Mouse (Mus musculus) left cerebral cortex, adult 8-10 months (tissue): ENCODE results near the gene Glcci1. TPM values are rescaled to one million over a fixed set of nuclear protein-coding genes. Genes with fewer than 3 reads are reported as not detected.

Experiments
- DNase-seq, 2 experiments: peaks; one replicate each; pipeline ENCODE4 v3.0.0; 2022; ENCODE audit warnings: low spot score in 2 of 2
- total RNA-seq, 4 experiments: library from RNA; stranded (reverse); gene quantifications; 2 replicates each; pipeline ENCODE4 v1.2.4; 2022

Gene Glcci1
- total RNA-seq, 4 experiments from 2014 or later: 157 to 192 (median 173) TPM

DNA sequence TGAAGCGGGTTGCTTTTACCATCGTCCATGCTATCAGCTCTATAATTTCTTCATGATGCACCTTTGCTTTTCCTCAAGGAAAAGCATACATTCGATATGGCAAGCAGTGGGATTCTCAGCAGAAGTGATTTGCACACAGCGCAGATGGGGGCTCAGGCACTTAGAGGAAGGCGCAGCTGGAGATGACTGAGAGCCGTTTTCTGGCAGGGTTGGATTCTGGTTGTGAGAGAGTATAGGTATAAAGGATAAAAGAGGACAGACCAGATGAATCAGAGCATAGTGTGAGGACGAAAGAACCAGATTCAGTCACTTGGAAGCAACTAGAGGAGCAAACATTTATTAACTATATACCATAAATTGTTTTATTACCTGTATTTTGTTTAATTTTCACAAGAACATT is 36.4 kb downstream of the Glcci1 start:
- no peak for DNase-seq

GRCm38 (mm10) chr6:8551155-8551554 is 41.8 kb downstream of the Glcci1 start:
- DNase-seq: no peak

- DNase-seq: no peak
Observed at GRCm38 (mm10) chr6:8556849-8557571, 47.6 kb downstream of the Glcci1 start.

DNA sequence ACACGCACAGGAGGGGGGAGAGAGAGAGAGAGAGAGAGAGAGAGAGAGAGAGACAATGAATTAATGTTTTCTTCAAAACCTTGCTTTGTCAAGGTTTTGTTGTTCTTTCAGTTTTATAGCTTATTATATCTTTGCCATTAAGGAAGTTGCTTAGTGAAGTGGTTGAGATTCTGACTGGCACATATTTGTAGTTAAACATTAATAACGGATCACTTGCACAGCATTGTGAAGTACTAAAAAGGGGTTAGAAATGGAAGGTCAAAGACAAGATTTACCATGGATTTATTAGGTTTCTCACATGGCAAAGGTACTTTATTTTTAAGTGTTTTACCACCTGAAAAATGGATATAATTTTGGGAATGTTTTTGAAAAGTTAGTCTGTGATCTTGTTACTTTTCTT is 51.3 kb downstream of the Glcci1 start:
- no peak for DNase-seq

GRCm38 (mm10) chr6:8582377-8582776 is 73.0 kb downstream of the Glcci1 start:
- DNase-seq: peak in 1 of 2 experiments; percentile 17

DNA sequence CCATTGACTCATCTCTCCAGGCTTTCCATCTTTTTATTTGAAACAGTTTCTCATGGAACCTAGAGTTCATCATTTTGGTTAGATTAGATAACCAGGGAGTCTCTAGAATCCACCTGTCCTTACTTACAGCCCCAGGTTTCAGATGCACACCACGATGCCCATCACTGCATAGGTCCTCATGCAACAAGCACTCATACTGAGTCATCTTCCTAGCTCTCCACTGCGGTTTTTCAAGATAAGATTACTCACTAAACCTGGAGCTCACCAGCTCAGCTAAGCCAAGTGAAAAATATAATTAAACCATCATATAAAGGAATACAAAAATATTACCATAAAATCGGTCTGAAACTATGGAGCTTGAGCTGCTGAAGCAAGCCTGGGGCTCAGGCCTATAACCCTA is 74.5 kb downstream of the Glcci1 start:
- DNase-seq: no peak

- no peak for DNase-seq
Observed at GRCm38 (mm10) chr6:8591665-8592064, 82.3 kb downstream of the Glcci1 start.

GRCm38 (mm10) chr6:8617369-8617768 is 108.0 kb downstream of the Glcci1 start:
- no peak for DNase-seq

GRCm38 (mm10) chr6:8619582-8620350 is 110.4 kb downstream of the Glcci1 start:
- DNase-seq: no peak

DNA sequence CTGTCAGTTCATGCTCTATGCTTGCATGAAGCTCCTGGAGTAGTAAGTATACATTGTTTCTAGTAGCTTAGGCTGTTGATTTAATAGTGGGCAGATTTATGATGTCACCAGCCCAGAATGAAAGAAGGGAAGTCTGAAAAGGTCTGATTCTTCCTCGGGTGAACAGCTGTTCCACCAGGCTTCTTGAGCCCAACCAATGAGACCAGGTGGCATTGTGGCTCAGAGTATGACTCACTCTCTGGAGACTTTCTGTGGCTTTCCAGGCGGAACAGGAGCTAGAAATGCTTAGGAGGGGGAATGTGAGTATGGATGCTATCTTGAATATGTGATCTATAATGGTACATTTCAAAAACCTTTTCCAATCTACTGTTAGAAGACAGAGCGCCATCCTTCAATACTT is 113.6 kb downstream of the Glcci1 start:
- peak in 1 of 2 experiments; percentile 35 for DNase-seq

DNA sequence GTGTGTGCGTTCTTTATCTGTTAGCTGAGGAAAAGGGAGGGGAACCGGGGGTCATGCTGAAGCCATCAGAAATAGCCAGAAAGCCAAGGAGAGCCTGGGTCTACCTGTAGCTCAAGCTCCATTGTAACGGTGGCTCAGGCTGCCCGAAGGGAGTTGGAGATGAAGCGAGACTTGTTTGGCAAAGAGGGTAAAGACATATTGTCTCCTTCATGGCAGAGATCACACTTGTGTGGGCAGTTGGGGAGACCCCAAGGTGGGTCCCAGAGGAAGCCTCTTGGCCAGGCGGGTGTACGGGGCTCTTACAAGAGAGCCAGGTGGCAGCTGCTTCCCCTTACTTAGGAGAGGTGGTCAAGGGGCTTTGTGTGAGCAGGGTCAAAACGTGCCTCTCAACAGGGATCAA is 118.8 kb downstream of the Glcci1 start:
- no peak for DNase-seq

- no peak for DNase-seq
Observed at GRCm38 (mm10) chr6:8628715-8629267, 119.4 kb downstream of the Glcci1 start.

GRCm38 (mm10) chr6:8630531-8630930 is 121.1 kb downstream of the Glcci1 start:
- DNase-seq: no peak

DNA sequence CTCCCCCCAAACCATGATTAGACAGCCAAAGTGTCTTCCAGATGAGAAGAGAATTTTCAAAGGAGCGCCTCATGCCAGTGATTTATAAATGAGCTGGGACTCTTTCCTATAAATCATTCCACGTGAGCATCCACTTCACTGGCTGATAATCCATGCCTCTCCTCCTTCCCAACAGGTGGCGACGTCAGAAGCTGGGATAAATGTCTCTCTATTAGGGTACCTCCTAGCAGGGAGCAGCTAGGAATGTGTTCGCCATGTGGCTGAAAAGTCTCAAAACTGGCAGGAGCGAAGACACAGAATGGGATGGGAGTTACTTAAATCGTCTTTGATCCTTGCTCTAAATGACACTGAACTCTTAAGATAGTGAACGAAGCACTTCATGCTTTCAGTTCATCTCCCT is 122.0 kb downstream of the Glcci1 start:
- no peak for DNase-seq

DNA sequence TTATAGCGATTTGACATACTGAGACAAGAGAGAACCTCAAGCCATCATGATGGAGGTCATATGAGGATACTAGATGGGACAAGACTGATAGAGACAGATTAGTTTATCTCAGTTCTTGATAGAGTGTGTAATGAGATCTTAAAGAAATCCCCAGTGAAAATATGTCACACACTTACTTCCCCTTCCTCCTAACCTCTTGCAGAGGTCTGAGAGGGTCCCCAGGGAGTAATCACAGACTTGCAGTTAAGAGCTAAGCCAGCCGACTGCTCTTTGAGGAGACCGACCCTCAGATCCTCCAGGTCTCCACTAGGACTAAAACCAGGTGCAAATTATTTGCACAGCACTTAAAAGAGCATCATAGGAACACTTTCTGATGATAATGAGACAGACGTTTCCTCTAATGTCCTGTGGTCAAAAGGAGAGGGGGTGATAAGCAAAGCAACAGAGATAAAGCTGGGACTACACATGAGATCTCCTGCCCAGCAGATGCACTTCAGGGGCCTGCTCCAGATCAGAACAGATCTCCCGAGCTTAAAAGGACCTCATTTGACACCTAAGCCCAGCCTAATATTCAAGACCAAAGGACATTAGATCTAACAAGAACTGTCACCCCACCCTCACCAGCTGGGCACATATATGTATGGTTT is 122.7 kb downstream of the Glcci1 start:
- DNase-seq: no peak

DNA sequence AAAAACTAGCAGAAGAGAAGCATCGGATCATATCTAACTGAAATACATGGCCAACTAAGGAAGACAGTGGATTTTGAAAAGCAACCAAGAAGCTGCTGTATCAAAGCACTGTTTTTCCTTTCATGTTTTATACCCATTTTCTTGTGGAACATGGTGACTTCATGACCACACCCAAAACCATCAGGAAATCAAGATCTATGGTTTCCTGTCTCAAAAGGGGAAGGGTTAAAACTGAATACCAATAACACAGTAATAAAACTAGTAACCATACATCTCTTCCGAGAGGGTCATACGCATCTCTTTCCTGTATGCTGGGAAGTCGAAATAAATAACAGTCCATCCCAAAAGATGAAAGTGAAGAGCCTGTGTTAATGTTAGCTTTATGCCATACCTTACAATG is 123.3 kb downstream of the Glcci1 start:
- no peak for DNase-seq

- DNase-seq: peak in 1 of 2 experiments; percentile 73
Observed at GRCm38 (mm10) chr6:8638122-8638521, 128.7 kb downstream of the Glcci1 start.

DNA sequence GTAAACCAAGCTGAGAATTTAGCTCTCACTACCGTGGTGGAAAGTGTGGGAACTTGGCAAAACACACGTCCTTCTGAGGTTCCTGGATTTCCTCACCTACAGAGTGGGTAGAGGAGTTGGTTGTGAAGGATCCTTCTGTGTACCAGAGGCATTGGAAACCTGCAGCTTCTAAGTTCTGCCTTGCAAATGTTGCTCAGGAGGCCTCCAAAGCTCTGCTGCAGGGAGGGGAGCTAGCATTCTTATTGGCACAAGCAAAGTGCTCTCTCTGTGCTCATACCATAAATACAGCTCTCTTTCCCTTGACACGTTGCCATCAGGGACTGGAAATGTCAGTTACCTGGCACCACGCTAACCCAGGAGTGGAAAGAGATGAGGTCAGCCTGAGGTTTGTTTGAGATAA is 129.5 kb downstream of the Glcci1 start:
- peak in 1 of 2 experiments; percentile 50 for DNase-seq

DNA sequence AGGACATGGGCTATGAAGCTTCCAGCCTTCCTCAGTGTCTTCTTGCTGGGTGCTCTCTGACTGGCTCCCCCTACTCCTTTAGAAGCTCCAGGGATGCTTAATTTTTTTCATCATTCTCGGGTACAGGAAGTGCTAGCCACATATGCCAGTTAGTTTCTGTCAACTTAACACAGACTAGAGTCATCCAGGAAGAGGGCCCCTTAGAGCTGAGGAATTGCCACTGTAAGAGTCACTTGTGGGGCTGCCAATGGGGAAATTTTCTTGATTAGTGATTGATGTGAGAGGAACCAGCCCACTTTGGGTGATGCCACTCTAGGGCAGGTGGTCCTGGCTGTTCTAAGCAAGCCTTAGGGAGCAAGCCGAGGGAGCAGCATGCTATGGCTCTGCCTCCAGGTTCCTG is 130.1 kb downstream of the Glcci1 start:
- no peak for DNase-seq

GRCm38 (mm10) chr6:8640863-8641262 is 131.5 kb downstream of the Glcci1 start:
- no peak for DNase-seq

DNA sequence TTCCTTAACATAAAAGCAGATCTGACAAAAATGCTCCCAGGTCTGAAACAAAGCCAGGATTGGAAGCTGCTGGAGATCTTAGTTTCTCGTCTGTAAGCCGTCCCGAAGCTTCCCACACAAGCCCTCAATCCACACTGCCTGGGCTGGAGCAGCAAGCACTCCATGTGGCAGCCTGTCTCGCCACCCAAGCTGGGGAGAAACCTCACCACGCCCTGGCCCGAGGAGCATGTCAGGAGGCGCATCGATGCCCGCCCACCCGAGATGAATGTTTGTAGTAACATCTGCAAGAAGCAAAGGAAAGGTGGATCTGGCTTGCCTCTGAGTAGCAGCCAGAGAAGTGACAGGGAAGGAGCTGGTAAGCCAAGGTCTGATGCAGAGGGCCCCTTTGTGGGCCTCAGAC is 135.3 kb downstream of the Glcci1 start:
- DNase-seq: peak in 1 of 2 experiments; percentile 76

- peak in 1 of 2 experiments; percentile 52 for DNase-seq
Observed at GRCm38 (mm10) chr6:8645708-8646107, 136.3 kb downstream of the Glcci1 start.
